Mouse (Mus musculus): ENCODE data around the gene Tanc1. TPM values are rescaled to one million over a fixed set of nuclear protein-coding genes. Genes with fewer than 3 reads are reported as not detected.

Gene Tanc1
- total RNA-seq, 2 experiments from 2014 or later = 13.0 to 14.9 TPM

GRCm38 (mm10) chr2:59808608-59809007, 196.8 kb downstream of the Tanc1 start:
- no peak for DNase-seq (ENCODE audit: low spot score in 2 of 2)
- intact Hi-C loops (cut with DNase I) = no loop called here

GRCm38 (mm10) chr2:59810039-59810438, 198.2 kb downstream of the Tanc1 start:
- DNase-seq (ENCODE audit: low spot score in 2 of 2) = no peak
- intact Hi-C loops (cut with DNase I) = no loop called here

- no peak for DNase-seq (ENCODE audit: low spot score in 2 of 2)
- intact Hi-C loops (cut with DNase I) = no loop called here
Measured at GRCm38 (mm10) chr2:59811247-59811646, 199.4 kb downstream of the Tanc1 start.

- DNase-seq (ENCODE audit: low spot score in 2 of 2) = no peak
- intact Hi-C loops (cut with DNase I) = no loop called here
Measured at GRCm38 (mm10) chr2:59812641-59813040, 200.8 kb downstream of the Tanc1 start.

GRCm38 (mm10) chr2:59813457-59813856, 201.6 kb downstream of the Tanc1 start:
- DNase-seq (ENCODE audit: low spot score in 2 of 2) = no peak
- intact Hi-C loops (cut with DNase I) = no loop called here

GRCm38 (mm10) chr2:59814997-59815396, 203.2 kb downstream of the Tanc1 start:
- DNase-seq (ENCODE audit: low spot score in 2 of 2) = no peak
- intact Hi-C loops (cut with DNase I) = no loop called here

GRCm38 (mm10) chr2:59818663-59819062, 206.8 kb downstream of the Tanc1 start:
- intact Hi-C loops (cut with DNase I) = no loop called here

GRCm38 (mm10) chr2:59819415-59819814, 207.6 kb downstream of the Tanc1 start:
- DNase-seq (ENCODE audit: low spot score in 2 of 2) = no peak
- intact Hi-C loops (cut with DNase I) = no loop called here

More at GRCm38 (mm10) chr2:59818663-59819062, 206.8 kb downstream of the Tanc1 start:
- no peak for DNase-seq (ENCODE audit: low spot score in 2 of 2)

GRCm38 (mm10) chr2:59820088-59820487, 208.2 kb downstream of the Tanc1 start:
- intact Hi-C loops (cut with DNase I) = no loop called here
- DNase-seq (ENCODE audit: low spot score in 2 of 2) = no peak

GRCm38 (mm10) chr2:59821044-59821443, 209.2 kb downstream of the Tanc1 start:
- no peak for DNase-seq (ENCODE audit: low spot score in 2 of 2)
- intact Hi-C loops (cut with DNase I) = no loop called here

GRCm38 (mm10) chr2:59824289-59824688, 212.4 kb downstream of the Tanc1 start:
- intact Hi-C loops (cut with DNase I) = no loop called here
- DNase-seq (ENCODE audit: low spot score in 2 of 2) = no peak

- DNase-seq (ENCODE audit: low spot score in 2 of 2) = no peak
- intact Hi-C loops (cut with DNase I) = no loop called here
Measured at GRCm38 (mm10) chr2:59825380-59825779, 213.5 kb downstream of the Tanc1 start.

- DNase-seq (ENCODE audit: low spot score in 2 of 2) = peak; percentile 27 to 41
- intact Hi-C loops (cut with DNase I) = no loop called here
Measured at GRCm38 (mm10) chr2:59828103-59828655, 216.3 kb downstream of the Tanc1 start.

GRCm38 (mm10) chr2:59828777-59829508, 217.1 kb downstream of the Tanc1 start:
- intact Hi-C loops (cut with DNase I) = no loop called here
- peak; percentile 31 to 64 for DNase-seq (ENCODE audit: low spot score in 2 of 2)

GRCm38 (mm10) chr2:59829718-59830117, 217.9 kb downstream of the Tanc1 start:
- intact Hi-C loops (cut with DNase I) = loop anchor here (5.0 kb wide), 1 partner anchor 58 kb away; no protein-coding TSS in a partner anchor
- DNase-seq (ENCODE audit: low spot score in 2 of 2) = no peak

- DNase-seq (ENCODE audit: low spot score in 2 of 2) = peak; percentile 26 to 40
- intact Hi-C loops (cut with DNase I) = loop anchor here (5.0 kb wide), 1 partner anchor 57 kb away; no protein-coding TSS in a partner anchor
Measured at GRCm38 (mm10) chr2:59830151-59830550, 218.3 kb downstream of the Tanc1 start.

GRCm38 (mm10) chr2:59830940-59831339, 219.1 kb downstream of the Tanc1 start:
- intact Hi-C loops (cut with DNase I) = loop anchor here (5.0 kb wide), 1 partner anchor 56 kb away; no protein-coding TSS in a partner anchor
- no peak for DNase-seq (ENCODE audit: low spot score in 2 of 2)

GRCm38 (mm10) chr2:59831831-59832230, 220.0 kb downstream of the Tanc1 start:
- intact Hi-C loops (cut with DNase I) = loop anchor here (5.0 kb wide), 1 partner anchor 55 kb away; no protein-coding TSS in a partner anchor
- no peak for DNase-seq (ENCODE audit: low spot score in 2 of 2)

GRCm38 (mm10) chr2:59838825-59839224, 227.0 kb downstream of the Tanc1 start:
- intact Hi-C loops (cut with DNase I) = no loop called here
- DNase-seq (ENCODE audit: low spot score in 2 of 2) = no peak

- DNase-seq (ENCODE audit: low spot score in 2 of 2) = no peak
- intact Hi-C loops (cut with DNase I) = no loop called here
Measured at GRCm38 (mm10) chr2:59839755-59840154, 227.9 kb downstream of the Tanc1 start.

GRCm38 (mm10) chr2:59840191-59840590, 228.3 kb downstream of the Tanc1 start:
- DNase-seq (ENCODE audit: low spot score in 2 of 2) = no peak
- intact Hi-C loops (cut with DNase I) = no loop called here

All from left cerebral cortex, postnatal 14 days (tissue).